Mouse (Mus musculus): ENCODE data around the gene Meis2. TPM values are rescaled to one million over a fixed set of nuclear protein-coding genes. Genes with fewer than 3 reads are reported as not detected.

Gene Meis2
- polyA plus RNA-seq, 1 experiment from 2014 or later = 1.4 TPM

DNA sequence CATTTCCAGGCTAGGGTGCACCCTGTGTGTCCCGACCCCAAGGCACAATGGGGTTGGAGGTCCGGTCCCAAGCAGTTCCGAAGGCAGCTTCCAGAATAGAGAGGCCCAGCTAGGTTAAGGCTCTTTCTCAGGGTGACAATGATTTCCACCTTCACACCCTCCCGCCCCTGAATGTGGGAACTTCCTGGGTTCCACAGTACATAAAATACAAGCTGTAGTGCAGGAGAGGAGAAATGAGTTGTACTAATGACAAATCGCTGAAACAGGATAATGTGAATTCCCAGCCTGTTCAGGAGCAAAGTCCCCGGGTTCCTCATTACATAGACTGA, 46.2 kb downstream of the Meis2 start:
- WGBS (ENCODE audit: insufficient replicate concordance) = 65% methylated on average over 6 of the region's 6 CpGs
- no peak overlapping the region for H3K27ac ChIP-seq (replicated peaks)

DNA sequence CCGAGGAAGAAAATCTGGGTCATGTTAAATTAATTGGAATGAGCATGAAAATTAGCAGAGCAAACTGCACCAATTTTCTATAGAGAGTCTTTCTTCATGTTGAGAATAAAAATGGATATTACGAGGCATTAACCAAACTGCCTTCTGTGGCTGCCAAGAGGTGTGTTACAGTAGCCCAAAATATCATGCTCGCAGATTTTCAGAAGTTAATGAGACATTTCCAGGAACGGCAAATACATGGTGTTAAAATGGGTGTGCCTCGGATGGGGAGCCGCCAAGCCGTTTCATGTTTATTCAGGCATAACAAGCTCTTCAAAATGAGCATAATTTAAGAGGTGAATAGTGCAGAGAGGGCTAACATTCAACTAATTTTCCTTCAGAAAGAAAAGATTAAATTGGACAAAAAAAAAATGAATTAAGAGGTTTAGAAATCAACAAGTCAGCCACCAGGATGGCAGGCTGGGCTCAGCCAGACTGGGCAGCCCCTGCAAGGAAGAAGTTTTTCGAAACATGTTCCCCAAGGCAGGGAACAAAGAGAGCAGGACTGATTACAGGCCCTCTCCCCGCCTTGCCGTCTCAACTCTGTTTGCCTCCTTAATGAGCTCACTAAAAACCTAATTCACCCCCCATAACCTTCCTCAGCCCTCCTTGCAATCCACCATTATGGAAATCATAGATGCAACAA, 46.7 kb downstream of the Meis2 start:
- H3K4me3 ChIP-seq (replicated peaks) = no peak overlapping the region
- H3K9ac ChIP-seq = no peak overlapping the region
- H3K27me3 ChIP-seq = no peaks in the 10 kb centered on the region
- H3K4me1 ChIP-seq (replicated peaks) = no peaks in the 10 kb centered on the region
- no peak for ATAC-seq (ENCODE audit: insufficient read depth)
- H3K27ac ChIP-seq (replicated peaks) = no peak overlapping the region
- no peak overlapping the region for H3K4me2 ChIP-seq
- no peaks in the 10 kb centered on the region for H3K36me3 ChIP-seq (replicated peaks)
- 58% methylated on average over 10 of the region's 10 CpGs for WGBS (ENCODE audit: insufficient replicate concordance)
- H3K9me3 ChIP-seq (replicated peaks) = no peaks in the 10 kb centered on the region

More for the DNA sequence above, 46.2 kb downstream of the Meis2 start:
- Histone ChIP-seq H3K4me2 (no peak overlapping the region), H3K4me1 (replicated peaks) (no peaks in the 10 kb centered on the region), H3K27me3 (no peaks in the 10 kb centered on the region), H3K4me3 (replicated peaks) (no peak overlapping the region), H3K9me3 (replicated peaks) (no peaks in the 10 kb centered on the region), H3K9ac (no peak overlapping the region), H3K36me3 (replicated peaks) (no peaks in the 10 kb centered on the region)
- no peak for ATAC-seq (ENCODE audit: insufficient read depth)

DNA sequence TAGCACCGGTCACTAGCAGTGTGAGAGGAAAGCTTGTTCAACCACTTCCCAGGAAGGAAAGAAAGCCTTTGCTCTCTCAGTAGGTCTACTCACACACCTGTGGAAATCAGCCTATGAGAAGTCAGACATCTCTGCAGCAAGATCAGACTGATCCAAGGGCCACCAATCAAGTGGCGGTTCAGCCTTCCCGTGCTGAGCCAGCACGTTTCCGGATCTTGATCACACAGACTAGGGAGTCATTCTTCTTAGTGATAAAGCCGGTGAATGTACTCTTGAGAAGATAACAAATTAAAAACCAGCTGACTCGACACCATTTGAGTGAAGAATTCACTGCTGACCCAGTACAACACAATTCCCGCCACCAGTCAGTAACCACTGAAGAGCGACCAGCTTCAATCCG, 50.1 kb downstream of the Meis2 start:
- no peak overlapping the region for H3K9ac ChIP-seq
- WGBS (ENCODE audit: insufficient replicate concordance) = 71% methylated on average over 10 of the region's 10 CpGs
- H3K27me3 ChIP-seq = no peaks in the 10 kb centered on the region
- no peak for ATAC-seq (ENCODE audit: insufficient read depth)
- no peak overlapping the region for H3K4me2 ChIP-seq
- no peaks in the 10 kb centered on the region for H3K36me3 ChIP-seq (replicated peaks)
- H3K27ac ChIP-seq (replicated peaks) = no peak overlapping the region
- no peak overlapping the region for H3K4me3 ChIP-seq (replicated peaks)
- H3K4me1 ChIP-seq (replicated peaks) = no peaks in the 10 kb centered on the region
- H3K9me3 ChIP-seq (replicated peaks) = no peaks in the 10 kb centered on the region

DNA sequence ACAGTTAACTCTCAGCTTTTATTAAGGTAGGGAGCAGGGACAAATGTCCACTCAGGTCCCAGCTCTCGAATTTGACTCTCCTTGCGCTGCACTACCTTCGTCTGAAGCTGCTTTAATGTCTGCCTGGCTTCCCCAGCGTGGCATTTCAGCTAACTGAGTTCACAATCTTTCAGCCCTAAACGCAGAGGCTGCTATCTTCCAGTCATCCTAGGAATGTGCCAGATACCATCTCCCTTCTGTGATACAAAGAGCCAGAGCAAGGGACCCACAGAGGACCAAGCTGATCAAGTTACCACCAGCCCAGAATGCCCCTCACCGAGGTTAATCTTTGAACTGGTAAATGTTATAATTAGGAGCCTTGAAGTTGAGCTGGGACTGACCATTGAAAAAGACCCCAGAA, 55.2 kb downstream of the Meis2 start:
- H3K9ac ChIP-seq = no peak overlapping the region
- no peak for ATAC-seq (ENCODE audit: insufficient read depth)
- no peaks in the 10 kb centered on the region for H3K36me3 ChIP-seq (replicated peaks)
- no peak overlapping the region for H3K27ac ChIP-seq (replicated peaks)
- no peak overlapping the region for H3K4me2 ChIP-seq
- no peak overlapping the region for H3K4me3 ChIP-seq (replicated peaks)
- H3K4me1 ChIP-seq (replicated peaks) = no peaks in the 10 kb centered on the region
- 37% methylated on average over 6 of the region's 6 CpGs for WGBS (ENCODE audit: insufficient replicate concordance)
- no peaks in the 10 kb centered on the region; the same call in 1 of the 2 replicates for H3K27me3 ChIP-seq
- H3K9me3 ChIP-seq (replicated peaks) = no peaks in the 10 kb centered on the region

DNA sequence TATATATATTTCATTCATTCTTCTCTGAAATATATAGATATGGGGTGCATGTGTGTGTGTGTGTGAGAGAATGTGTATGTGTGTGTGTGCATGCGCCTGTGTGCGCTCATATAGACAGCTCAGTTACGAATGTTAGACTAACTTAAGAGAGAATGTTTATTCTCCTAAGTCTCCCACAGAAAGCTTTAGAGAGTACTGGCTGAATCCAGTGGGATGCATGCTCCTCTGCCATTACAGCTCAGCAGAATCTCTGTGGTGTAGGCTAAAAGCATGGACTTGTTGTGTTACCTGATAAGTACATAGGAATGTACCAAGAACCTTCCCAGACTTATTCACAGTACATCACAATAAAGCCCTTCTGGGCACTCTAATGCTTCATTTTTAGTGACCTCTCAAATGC, 55.6 kb downstream of the Meis2 start:
- no peak overlapping the region for H3K9ac ChIP-seq
- no peak for ATAC-seq (ENCODE audit: insufficient read depth)
- H3K4me1 ChIP-seq (replicated peaks) = no peaks in the 10 kb centered on the region
- no peak overlapping the region for H3K4me2 ChIP-seq
- H3K27ac ChIP-seq (replicated peaks) = no peak overlapping the region
- no peaks in the 10 kb centered on the region; the same call in 1 of the 2 replicates for H3K27me3 ChIP-seq
- H3K36me3 ChIP-seq (replicated peaks) = no peaks in the 10 kb centered on the region
- WGBS (ENCODE audit: insufficient replicate concordance) = 66% methylated on average over 3 of the region's 3 CpGs
- no peaks in the 10 kb centered on the region for H3K9me3 ChIP-seq (replicated peaks)
- no peak overlapping the region for H3K4me3 ChIP-seq (replicated peaks)

DNA sequence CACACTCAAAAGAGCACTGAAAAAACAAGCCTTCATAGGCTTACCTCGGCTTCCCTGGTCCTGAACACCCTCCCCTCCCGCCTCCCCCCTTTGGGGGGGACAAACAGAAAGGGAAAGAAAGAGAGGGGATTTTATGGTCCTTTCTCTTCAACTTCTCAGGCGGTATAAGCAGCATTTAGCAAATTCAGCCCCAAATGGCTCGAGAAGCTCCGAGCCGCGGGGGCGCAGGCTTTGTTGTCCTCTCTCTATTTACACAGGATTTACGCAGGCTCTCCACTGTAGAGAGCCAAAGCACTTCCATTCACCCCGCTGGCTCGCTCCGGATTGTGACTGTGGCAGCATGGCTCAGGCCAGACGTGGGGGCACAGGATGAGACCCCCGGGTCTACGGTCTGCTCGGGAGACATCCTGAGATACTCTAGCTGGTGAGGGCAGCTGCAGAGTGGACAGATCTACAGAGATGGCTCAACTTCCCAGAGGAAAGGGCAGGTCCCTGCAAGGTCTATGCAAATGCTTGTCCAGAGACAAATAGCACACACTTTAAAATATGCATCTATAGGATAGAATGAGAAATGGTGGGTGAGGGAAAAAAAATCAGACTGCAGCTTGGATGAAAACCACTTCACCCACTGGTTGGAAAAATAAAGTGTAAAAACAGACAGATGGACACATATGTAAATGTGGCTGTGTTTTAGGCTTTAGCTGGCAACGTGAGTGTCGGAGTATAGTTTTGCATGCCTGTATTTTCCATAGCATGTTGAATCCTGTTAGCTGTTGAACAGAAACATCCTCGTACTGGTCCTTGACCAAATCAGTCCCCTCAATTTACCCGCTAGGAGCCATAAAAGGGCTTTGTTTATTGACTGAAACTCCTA, 56.3 kb downstream of the Meis2 start:
- Histone ChIP-seq H3K4me3 (replicated peaks) (0 out of 2 replicates have a peak overlapping the region, but pooled peaks have one; percentile 17), H3K9ac (no peak overlapping the region), H3K9me3 (replicated peaks) (no peaks in the 10 kb centered on the region), H3K4me2 (peak overlapping the region; percentile 48), H3K27me3 (no peaks in the 10 kb centered on the region; the same call in 1 of the 2 replicates), H3K36me3 (replicated peaks) (no peaks in the 10 kb centered on the region), H3K27ac (replicated peaks) (no peak overlapping the region), H3K4me1 (replicated peaks) (no peaks in the 10 kb centered on the region)
- no peak for ATAC-seq (ENCODE audit: insufficient read depth)
- 28% methylated on average over 20 of the region's 20 CpGs for WGBS (ENCODE audit: insufficient replicate concordance)

DNA sequence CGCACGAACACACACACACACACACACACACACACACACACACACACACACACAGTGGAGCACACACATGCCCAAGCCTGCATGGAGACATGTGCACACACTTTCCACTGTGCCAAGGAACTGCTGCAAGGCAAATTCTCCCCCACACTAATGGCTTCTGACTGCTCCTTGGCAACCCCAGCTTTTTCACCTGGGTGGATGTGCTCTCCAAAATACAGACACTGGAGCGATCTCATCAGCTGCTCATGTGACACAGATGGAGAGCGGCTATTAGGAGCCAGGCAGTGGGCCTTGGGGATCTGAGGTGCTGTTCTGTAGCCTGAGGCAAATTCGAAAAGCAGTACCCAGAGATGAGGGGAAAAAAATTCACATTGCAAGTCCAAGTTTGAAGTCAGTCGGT, 63.3 kb downstream of the Meis2 start:
- Histone ChIP-seq H3K4me2 (no peak overlapping the region), H3K4me1 (replicated peaks) (no peaks in the 10 kb centered on the region), H3K4me3 (replicated peaks) (no peak overlapping the region), H3K9ac (no peak overlapping the region), H3K36me3 (replicated peaks) (no peaks in the 10 kb centered on the region), H3K27me3 (no peaks in the 10 kb centered on the region), H3K27ac (replicated peaks) (no peak overlapping the region), H3K9me3 (replicated peaks) (no peaks in the 10 kb centered on the region)
- no peak for ATAC-seq (ENCODE audit: insufficient read depth)
- 73% methylated on average over 6 of the region's 6 CpGs for WGBS (ENCODE audit: insufficient replicate concordance)

DNA sequence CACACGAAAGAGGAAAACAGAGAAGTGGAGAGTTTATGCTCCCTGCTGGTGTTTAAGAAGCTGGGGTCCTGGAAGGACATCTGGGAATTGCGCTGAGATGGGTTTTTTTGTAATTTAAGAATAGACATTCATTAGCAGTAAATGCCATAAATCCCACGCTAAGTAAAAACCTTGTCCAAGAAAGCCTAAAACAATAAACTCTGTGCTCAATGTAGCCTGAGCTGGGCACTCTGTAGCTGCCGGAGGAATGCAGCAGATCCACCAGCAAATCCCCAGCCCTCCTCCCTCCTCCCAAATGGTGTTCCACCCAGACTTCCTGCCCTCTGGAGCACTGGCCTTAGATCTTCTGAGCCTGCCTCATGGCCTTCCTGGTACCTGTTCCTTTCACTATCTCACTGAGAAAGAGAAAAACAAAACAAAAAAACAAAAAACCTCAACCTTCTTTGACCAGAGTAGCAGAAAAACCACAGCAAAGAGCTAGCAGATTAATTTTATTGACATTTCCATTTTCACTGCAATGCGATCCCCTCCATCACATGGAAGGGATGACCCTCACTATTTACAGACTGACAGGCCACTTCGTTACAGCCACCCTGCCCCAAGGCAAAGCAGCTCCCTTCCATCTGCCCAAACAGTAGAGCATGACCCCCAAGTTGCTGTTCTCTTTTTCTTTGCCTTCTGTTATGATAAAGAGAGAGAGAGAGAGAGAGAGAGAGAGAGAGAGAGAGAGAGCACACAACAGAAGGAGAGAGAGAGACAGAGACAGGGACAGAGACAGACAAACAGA, 64.1 kb downstream of the Meis2 start:
- H3K4me3 ChIP-seq (replicated peaks) = no peak overlapping the region
- H3K4me2 ChIP-seq = no peak overlapping the region
- WGBS (ENCODE audit: insufficient replicate concordance) = 59% methylated on average over 6 of the region's 6 CpGs
- ATAC-seq (ENCODE audit: insufficient read depth) = no peak
- no peaks in the 10 kb centered on the region for H3K36me3 ChIP-seq (replicated peaks)
- no peak overlapping the region for H3K27ac ChIP-seq (replicated peaks)
- no peak overlapping the region for H3K9ac ChIP-seq
- no peaks in the 10 kb centered on the region for H3K27me3 ChIP-seq
- no peaks in the 10 kb centered on the region for H3K4me1 ChIP-seq (replicated peaks)
- H3K9me3 ChIP-seq (replicated peaks) = no peaks in the 10 kb centered on the region

DNA sequence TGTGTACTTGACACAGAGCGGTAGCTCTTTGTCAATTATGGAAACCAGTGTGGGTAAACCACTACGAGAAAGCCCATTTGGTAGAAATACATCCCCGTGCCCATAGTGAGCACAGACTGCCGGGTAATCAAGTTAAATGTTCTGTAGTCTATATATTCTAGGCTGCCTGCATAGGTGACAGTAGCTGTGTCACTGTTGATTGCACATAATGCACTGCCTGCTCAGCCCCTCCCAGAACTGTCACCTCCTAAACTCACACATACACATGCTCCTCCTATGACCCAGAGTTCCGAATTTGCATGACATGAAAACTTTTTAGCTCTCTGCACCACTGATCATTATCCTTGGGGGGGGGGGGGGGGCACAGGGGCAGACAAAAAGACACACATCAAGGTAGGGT, 65.1 kb downstream of the Meis2 start:
- H3K27me3 ChIP-seq = no peaks in the 10 kb centered on the region
- H3K9ac ChIP-seq = no peak overlapping the region
- H3K4me3 ChIP-seq (replicated peaks) = no peak overlapping the region
- H3K4me2 ChIP-seq = no peak overlapping the region
- 70% methylated on average over 5 of the region's 5 CpGs for WGBS (ENCODE audit: insufficient replicate concordance)
- no peaks in the 10 kb centered on the region for H3K4me1 ChIP-seq (replicated peaks)
- H3K27ac ChIP-seq (replicated peaks) = no peak overlapping the region
- H3K9me3 ChIP-seq (replicated peaks) = no peaks in the 10 kb centered on the region
- ATAC-seq (ENCODE audit: insufficient read depth) = no peak
- no peaks in the 10 kb centered on the region for H3K36me3 ChIP-seq (replicated peaks)

DNA sequence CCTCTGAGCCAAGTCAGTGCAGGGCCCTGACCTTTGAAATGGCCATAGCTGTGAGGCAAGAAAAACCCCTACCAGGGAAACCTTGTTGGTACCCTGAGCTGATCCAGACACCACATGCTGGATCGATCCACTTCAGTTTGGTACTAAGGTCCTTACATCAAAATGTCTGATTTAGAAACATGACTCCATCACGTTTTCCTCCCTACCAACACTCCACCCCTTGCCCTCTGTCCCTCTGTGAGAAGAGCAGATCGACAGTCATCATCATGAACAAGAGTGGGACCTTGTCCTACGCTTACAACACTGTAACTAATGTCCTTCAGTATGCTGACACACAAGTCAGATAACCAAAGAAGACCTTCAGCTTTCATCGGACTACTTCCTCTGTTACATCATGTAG, 66.8 kb downstream of the Meis2 start:
- no peak for ATAC-seq (ENCODE audit: insufficient read depth)
- H3K9ac ChIP-seq = no peak overlapping the region
- 50% methylated on average over 5 of the region's 5 CpGs for WGBS (ENCODE audit: insufficient replicate concordance)
- no peaks in the 10 kb centered on the region for H3K36me3 ChIP-seq (replicated peaks)
- no peak overlapping the region for H3K4me2 ChIP-seq
- no peaks in the 10 kb centered on the region for H3K27me3 ChIP-seq
- H3K4me3 ChIP-seq (replicated peaks) = no peak overlapping the region
- H3K4me1 ChIP-seq (replicated peaks) = no peaks in the 10 kb centered on the region
- H3K27ac ChIP-seq (replicated peaks) = no peak overlapping the region
- H3K9me3 ChIP-seq (replicated peaks) = no peaks in the 10 kb centered on the region

DNA sequence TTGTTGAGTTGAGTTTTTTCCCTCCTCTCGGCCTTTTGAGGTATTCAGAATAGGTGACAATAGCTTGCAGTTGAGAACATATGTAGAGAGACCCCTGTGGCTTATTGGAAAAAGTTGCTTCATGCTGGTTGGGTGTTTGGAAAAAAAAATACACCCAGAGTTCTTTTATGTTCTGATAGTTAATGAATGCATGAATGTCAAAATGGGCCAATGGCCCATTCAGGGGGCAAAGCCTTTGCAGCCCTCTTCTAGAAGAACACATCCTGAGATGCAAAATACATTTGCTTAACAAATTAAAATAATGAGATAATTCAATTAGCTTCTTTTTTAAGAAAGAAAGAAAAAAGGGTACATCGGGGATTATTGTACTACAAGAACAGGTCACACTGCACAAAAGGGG, 69.2 kb downstream of the Meis2 start:
- no peak overlapping the region for H3K27ac ChIP-seq (replicated peaks)
- H3K4me1 ChIP-seq (replicated peaks) = no peaks in the 10 kb centered on the region
- ATAC-seq (ENCODE audit: insufficient read depth) = no peak
- WGBS (ENCODE audit: insufficient replicate concordance) = 56% methylated on average over 2 of the region's 2 CpGs
- no peaks in the 10 kb centered on the region for H3K36me3 ChIP-seq (replicated peaks)
- H3K9ac ChIP-seq = no peak overlapping the region
- no peaks in the 10 kb centered on the region for H3K27me3 ChIP-seq
- no peaks in the 10 kb centered on the region for H3K9me3 ChIP-seq (replicated peaks)
- H3K4me3 ChIP-seq (replicated peaks) = no peak overlapping the region
- H3K4me2 ChIP-seq = no peak overlapping the region
